Comparison of ENCODE assay signal across 1 mouse cellular context in the genomic region with DNA sequence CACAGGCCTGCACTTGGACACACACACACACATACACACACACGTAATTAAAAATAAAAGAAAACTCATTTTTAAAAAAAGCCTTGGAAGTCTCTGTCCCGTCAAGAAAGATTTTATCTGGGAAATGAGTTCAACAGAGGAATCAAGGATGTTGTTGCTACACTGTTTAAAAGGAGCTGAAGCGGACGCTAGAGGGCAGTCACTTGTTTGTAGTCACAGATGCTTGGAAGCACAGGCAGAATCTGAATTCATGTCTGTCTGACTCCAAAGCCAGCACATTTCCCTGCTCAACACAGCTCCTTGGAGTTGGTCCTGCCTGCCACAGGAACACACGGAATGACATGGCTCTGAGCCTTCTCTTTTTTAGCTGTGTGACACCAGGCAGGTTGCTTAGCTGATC.
TF ChIP-seq lines count a peak whose summit lies in the region.

No protein-coding gene starts in this region.

TF ChIP-seq in CH12.LX, 34 proteins besides CTCF, POLR2A, EP300 and RAD21:
- peak; percentile 53 for TF ChIP-seq SMC3 (IDR thresholded peaks at IDR 0.05; ENCODE audit: low read depth, low read length)
- TF ChIP-seq USF2 (conservative IDR thresholded peaks at IDR 0.05; ENCODE audit: low read depth, low read length) = no peak
